Mouse (Mus musculus) thymus, postnatal 25 days (tissue): ENCODE data around the gene Prm3.
"Not testable (repeated sequence)": the region's sequence is repeated elsewhere in the genome, so short reads cannot be mapped to it uniquely, and the experiment has no call there.

ENCODE experiments used
- DNase-seq: peaks from one replicate; pipeline ENCODE4 v3.0.0; 2022

Prm3 gene

DNA sequence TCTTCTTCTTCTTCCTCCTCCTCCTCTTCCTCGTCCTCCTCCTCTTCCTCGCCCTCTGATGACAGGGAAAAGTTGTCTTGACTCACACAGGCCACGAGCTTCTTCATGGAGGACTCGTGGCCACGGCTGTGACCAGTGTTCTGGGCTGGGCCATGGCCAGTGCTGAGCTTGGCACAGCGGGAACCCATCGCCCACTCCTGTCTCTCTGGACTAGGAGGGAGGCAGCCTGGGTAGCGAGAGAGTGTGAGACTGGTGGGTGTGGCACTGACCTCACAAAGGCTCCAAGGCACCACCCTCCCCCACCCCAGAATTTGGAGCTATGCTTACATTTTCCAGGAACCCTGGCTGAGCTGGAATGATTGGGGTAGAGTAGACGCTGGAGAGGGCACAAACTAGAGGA lies at the start of gene Prm3:
Prm3 (minus strand) TSS at position 213 of the 400 bp plus-strand sequence.
- no peak for DNase-seq

DNA sequence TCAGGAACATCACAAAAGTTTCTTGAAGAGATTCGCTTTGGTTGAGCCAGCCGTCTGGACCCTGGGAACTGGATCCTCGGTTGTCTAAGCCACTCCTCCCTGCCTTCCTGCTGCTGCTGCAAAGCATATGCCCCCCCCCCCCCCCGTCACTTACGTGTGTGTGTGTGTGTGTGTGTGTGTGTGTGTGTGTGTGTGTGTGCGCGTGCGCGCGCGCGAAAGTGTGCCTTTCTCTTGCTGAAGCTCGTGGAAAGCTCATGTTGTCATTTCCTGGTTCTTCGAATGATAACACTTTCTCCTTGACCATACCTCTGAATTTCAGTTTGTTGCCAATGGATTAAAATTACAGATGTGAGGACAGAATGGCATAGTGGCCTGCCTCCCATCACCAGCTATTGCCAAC lies 49.3 kb upstream of the Prm3 start:
- DNase-seq: no peak

GRCm38 (mm10) chr16:10838487-10839245 lies 48.0 kb upstream of the Prm3 start:
- DNase-seq: no peak

DNA sequence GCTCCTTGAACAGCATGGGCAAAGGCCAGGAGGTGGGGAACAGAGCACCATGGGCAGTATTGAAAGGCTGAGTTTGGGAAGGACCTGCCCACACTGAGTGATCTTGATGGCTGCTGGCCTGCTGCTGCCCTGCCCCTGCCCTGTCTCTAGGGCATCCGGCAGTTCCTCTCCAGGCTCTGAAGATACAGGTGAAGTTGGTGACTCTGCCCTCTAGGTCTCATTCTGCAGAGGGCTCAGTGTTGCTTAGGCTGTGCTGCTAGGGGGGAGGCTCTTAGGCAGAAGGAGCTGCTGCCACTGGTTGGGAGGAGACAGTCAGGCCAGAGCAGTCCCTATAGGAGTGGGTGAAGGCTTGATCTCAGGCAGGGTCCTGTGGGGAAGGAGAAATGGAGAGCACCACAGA lies 47.2 kb upstream of the Prm3 start:
- DNase-seq: peak; percentile 74

DNA sequence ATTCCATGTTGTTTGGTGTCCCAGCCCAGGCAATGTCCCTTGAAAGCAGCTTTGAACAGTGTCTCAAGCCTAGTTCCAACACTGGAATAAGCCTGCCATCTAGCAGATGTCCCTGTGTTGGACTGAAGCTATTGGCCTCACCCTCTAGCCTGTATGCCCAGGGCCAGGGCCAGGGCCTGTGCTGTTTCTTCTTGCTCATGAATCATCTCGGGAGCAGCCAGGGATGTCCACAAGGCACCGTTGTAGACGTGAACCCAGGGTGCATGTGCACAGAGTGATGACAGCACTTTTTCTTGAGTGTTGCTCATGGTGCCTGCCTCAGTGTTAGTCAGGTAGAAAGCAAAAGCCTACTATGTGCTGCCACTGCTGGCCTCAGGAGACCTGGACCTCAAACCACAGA lies 46.5 kb upstream of the Prm3 start:
- DNase-seq: no peak

DNA sequence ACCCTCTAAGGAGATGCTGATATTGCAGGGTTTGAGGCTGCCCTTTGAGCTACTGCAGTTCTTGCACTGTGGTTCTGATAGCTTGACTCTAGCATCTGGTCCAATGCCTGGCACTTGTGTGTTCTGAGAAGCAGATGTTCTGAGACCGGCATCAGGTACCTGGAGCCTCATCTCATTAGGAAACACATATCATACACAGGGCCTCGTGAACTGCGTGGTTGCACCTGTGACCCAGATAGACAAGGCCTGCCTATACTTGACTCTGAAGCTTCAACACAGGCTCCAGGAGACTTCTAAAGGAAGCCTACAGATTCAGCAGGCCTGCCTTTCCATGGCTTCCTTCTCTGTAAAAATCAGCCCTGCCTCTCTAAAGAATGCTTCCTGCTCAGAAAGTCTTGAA lies 45.7 kb upstream of the Prm3 start:
- peak; percentile 76 for DNase-seq

- DNase-seq: peak; percentile 89
Measured at GRCm38 (mm10) chr16:10834911-10835587, 44.3 kb upstream of the Prm3 start, which contains the start of gene Rmi2. Rmi2 (plus strand) TSS chr16:10835059.

DNA sequence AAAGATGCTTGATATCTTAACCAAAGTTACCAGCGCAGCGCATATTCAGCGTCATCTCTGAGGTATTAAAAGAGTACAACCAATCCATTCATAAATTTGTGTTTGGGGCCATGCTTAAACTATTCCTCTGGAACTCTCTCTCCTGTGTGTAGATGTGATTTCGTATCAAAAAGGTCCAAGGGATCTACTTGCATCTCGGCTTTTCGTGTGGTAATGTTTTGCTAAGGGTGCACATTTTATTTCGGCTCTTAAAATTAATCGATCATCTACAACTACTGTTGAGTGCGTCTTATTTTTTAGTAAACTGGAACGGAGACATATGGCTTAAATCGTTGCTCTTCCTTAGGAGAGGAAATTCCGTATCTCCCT lies 43.8 kb upstream of the Prm3 start:
- no peak for DNase-seq

- DNase-seq: peak; percentile 54
Measured at GRCm38 (mm10) chr16:10828461-10828805, 37.7 kb upstream of the Prm3 start.

DNA sequence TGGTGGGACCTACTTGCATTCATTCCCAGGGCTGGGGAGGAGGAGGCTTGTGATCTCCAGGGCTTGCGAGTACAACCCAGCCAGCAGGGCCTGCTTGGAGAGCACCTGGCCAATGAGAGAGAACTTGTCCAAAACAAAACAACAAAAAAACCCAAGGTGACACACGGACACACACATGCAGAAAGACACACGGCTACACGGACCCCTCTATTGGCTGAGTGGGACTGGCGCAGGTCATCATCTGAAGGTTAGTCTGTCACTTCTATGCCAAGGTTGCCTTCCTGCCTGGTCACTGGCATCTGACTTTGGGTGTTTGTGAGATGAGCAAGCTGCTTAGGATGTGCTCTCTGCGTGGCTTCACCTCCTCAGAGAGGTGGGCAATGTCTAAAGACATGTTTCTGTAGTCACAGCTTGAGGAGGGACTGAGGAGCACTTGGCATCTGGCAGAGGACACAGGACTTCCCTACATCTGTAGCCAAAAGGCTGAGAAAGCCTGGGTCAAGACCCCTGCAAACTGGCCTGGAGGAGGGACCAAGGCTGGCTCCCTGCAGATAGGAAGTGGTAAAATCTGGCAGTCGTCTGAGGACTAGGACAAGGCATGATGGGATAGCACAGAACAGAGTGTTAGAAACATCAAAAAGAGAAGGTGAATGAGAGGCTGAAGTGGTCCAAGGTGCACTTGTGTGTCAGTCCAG lies 37.2 kb upstream of the Prm3 start:
- peak; percentile 62 for DNase-seq

DNA sequence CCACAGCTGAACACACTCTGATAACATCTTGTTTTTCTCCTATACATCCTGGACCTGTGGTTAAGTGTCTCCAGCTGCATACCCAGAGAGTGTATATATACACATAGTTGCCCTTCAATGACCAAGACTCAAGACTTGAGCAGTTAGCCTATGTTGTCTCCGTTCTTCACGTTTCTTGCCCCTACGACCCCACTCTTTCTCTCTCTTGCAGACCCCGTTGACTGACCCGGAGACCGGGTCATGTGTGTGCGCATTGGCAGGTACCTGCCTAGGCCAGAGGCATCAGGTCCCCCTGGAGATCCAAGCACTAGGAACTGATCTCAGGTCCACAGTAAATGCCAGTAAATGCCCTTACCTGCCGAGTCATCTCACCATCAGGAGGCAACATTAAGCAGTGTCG lies 36.6 kb upstream of the Prm3 start:
- DNase-seq: peak; percentile 60

DNA sequence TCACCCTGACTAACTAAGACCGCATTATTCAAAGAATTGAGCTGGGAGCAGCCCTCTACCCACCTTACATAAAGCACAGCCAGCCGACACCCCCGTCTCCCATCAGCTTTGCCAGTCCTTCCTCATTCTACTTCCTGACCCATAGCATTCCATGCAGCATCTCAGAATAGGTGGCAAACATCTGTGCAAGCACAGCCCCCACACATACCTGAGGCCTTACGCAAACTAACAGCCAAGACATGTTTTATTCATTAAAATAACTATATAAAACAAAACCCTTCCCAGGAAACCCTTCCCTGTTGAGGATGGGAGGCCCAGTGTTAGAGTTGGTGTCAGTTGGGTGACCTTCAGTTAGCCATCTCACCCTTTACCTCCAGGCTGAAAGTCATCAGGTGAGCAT lies 35.1 kb upstream of the Prm3 start:
- DNase-seq: no peak

DNA sequence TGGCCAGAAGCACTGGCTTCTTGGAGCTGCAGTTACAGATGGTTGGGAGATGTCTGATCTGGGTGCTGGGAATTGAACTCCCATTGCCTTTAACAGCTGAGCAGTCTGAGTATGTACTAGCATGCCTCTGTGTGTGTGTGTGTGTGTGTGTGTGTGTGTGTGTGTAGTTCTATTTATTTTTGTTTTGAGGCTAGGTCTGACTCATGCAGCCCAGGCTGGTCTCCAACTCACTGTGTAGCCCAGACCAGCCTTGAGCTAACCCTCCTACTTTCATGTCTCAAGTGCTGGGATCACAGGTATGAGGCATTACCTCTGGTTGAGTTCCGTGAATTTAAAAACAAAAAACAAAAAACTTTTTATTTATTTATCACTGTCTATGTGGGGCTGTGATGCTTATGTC lies 33.8 kb upstream of the Prm3 start:
- DNase-seq: no peak

DNA sequence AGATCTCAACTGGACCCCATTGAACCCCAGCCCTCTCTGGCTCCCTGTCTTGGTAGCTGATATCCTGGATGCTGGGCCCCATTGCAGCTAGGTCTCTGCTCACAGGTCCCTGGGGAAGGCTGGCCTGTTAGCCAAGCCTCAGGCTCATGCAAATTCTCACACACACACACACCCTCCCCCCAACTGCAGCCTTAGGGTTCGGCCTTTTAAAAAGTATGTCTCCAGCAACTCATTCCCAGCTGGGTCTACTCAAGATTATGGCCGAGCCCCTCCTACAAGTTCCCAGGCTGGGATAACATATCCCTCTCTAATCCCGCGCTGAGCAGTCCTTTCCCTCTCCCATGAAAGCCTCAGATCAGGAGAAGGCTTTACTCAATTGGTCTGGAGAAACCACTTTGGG lies 30.7 kb upstream of the Prm3 start:
- no peak for DNase-seq

GRCm38 (mm10) chr16:10819966-10820365 lies 29.3 kb upstream of the Prm3 start:
- DNase-seq: no peak

DNA sequence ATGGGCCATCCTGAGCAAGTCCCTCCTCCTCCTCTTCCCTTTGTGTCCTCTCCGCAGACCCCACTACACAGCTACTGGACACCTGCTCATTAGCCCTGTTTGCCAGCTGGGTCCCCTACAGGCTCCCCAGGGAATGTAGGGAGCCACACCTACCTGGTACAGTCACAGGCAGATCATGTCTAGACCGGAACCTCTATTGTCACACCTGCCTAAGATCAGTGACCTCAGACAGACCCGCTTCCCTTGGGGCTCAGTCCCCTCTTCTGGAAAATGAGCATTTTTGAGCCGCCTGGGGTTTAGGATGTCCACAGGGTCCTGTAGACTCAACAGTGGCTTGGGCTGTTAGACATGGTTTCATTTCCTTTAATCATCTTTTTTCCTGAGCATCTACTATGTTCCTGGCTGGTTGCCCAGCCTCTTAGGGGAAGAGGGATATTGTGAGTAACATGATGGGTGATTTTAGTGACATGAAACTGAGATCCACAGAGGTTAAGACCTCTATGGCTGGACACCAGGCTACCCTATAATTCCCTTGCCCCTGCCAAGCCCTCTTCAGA lies 27.9 kb upstream of the Prm3 start:
- DNase-seq: no peak

GRCm38 (mm10) chr16:10814864-10815263 lies 24.1 kb upstream of the Prm3 start:
- DNase-seq: peak; percentile 51

DNA sequence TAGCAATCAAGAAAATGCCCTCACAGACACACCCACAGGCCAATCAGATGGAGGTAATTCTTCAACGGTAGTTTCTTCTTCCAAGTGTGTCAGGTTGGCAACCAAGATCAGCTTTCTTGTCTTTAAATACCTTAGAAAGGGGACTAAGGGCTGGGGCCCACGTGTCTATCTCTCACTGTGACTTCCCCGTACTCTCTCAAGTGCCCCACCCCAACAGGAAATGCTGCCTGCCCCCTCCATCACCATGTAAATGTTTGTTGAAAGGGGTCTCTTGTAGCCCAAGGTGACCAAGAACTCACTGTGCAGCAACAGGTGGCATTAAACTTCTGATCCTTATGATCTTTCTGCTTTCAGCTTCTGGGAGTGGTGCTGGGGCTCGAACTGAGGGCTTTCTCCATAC lies 23.0 kb upstream of the Prm3 start:
- peak; percentile 42 for DNase-seq

- peak; percentile 37 for DNase-seq
Measured at GRCm38 (mm10) chr16:10812865-10813371, 22.2 kb upstream of the Prm3 start, which contains the start of gene Gm11172. Gm11172 (plus strand) TSS chr16:10812915.

DNA sequence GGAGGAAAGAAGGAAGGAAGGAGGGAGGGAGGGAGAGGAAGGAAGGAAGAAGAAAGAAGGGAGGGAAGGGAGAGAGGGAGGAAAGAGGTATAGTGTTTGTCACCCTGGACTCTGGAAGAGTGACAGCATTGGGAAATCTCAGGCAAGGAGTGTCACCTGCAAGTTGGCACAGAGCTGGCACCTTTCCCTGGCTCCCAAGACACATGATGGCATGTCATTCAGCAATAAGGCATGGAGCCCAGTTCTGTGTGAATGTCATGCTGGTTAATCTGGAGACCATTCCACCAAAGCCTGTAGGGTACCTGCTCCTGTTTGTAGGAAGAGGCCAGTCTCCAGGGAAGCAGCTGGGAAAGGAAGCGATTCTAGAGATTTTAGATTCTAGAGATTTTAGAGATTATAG lies 19.7 kb upstream of the Prm3 start:
- no peak for DNase-seq

DNA sequence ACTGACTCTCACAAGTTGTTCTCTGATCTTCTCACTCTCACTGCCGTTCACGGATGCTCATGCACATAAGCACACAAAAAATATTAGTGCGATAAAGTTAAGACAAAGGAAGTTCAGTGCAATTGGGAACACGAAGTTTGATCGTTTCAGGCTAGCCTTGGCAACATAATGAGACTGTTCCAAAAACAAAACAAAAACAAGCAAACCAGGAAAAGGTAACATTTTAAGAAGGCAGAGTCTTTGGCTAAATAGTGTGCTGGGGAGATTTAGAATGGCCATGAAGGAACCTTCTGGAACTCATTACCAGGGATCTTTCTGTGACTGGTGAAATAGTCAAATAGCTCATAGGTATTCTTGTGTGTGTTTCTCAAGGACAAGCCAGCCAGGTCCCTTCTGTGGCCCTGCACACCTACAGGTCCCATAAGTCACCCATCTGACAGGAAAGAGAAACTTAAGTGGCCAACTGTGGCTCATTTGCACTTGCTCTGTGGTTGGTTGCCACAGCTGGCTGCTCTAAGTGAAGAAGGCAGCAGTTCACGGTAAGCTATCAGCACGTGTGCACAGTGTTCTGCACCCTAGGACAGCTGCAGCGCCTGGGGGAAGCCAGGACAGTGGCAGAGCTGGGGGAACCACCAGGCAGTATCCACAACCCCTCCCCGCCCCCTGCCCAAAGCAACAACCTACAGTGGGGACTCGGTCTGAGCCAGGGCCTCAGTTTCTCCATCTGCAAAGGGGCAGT lies 15.2 kb upstream of the Prm3 start, which contains the start of gene Prm1:
Prm1 (minus strand) TSS at position 51 of the 739 bp plus-strand sequence.
- DNase-seq: peak; percentile 79

DNA sequence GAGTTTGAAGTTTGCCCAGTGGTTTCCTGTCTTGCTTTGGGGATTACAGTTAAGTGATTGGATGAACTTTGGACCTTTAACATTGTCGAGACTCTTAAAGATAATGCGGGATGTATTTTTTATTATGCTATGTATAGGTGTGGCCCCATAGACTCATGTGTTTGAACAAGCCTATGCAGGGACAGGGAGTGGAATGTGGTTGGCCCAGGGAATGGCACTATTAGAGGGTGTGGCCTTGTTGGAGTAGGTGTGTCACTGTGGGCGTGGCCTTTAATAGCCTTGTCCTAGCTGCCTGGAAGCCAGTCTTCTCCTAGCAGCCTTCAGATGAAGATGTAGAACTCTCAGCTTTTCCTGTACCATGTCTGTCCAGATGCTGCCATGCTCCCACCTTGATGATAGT lies 11.7 kb upstream of the Prm3 start:
- not testable (repeated sequence) for DNase-seq

GRCm38 (mm10) chr16:10796034-10796433 lies 5.3 kb upstream of the Prm3 start, which contains the start of gene Prm2:
Prm2 (minus strand) TSS chr16:10796134.
- DNase-seq: no peak
